Mouse (Mus musculus): ENCODE measurements around the gene Mrnip. TPM values are rescaled to one million over a fixed set of nuclear protein-coding genes. Genes with fewer than 3 reads are reported as not detected.
A peak's percentile ranks its signal among the peaks of the same experiment; 100 is the strongest.
"Not testable (repeated sequence)": the region's sequence is repeated elsewhere in the genome, so short reads cannot be mapped to it uniquely, and the experiment has no call there.

Gene Mrnip
- polyA plus RNA-seq (2012; rRNA removed) = 30.4 and 39.1 TPM in 2 replicates

DNA sequence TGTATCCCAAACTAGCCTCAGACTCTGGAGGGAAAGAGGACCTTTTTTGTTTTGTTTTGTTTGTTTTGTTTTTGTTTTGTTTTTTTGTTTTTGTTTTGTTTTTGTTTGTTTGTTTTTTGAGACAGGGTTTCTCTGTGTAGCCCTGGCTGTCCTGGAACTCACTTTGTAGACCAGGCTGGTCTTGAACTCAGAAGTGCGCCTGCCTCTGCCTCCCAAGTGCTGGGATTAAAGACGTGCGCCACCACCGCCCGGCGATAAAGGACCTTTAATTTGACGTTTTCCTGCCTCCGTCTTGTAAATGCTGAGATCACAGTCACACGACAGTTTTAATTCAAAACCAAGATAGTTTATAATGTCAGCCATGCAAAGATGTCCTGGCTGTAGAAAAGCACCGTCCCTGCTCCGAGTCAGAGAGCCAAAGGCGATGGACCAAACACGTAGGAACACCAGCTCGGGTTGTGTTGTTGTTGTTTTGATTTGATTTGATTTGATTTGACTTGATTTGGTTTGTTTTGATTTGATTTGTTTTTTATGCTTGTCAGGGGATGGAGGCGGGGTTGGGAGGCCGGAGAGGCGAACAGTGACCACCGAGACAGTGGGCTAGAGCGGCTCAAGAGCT is at the start of gene Mrnip:
Gene Mrnip (plus strand): TSS at position 334 of the 619 bp plus-strand sequence.
- not testable (repeated sequence) for H3K4me1 ChIP-seq (ENCODE audit: control insufficient read depth, insufficient read depth, low read length); H3K27me3 ChIP-seq (ENCODE audit: control insufficient read depth, insufficient read depth, low read length); H3K36me3 ChIP-seq (ENCODE audit: control insufficient read depth, insufficient read depth, low read length)
- H3K4me3 ChIP-seq (ENCODE audit: control insufficient read depth, low read depth, low read length) = peak within 1 kb of the TSS; percentile 91
- H3K27ac ChIP-seq (ENCODE audit: control insufficient read depth, insufficient read depth, low read depth, low read length) = peak within 1 kb of the TSS; percentile 73

DNA sequence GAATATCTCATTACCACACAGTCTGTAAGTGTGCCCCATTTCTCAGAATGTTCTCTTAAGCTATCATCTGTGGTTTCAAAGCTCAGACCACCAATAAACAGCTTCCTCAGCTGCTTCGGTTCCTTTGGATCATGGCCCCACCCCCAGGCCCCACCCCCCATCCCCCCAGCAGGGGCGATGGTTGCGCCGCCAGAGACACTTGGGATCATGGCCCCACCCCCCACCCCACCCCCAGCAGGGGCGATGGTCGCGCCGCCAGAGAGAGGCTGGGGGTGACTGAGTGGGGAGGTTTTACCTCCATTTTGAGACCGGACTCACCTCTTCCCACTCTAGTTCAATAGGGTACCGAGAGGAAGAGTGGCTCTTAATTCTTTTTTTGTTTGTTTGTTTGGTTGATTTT is 46.5 kb upstream of the Mrnip start:
- H3K4me3 ChIP-seq (ENCODE audit: control insufficient read depth, low read depth, low read length) = no peak overlapping the region
- H3K36me3 ChIP-seq (ENCODE audit: control insufficient read depth, insufficient read depth, low read length) = no peaks in the 10 kb centered on the region
- no peak for TF ChIP-seq CTCF (IDR thresholded peaks at IDR 0.05; ENCODE audit: control insufficient read depth, insufficient read depth, insufficient replicate concordance, low read depth, low read length)
- TF ChIP-seq POLR2A (IDR thresholded peaks at IDR 0.05; ENCODE audit: control insufficient read depth, low read depth, low read length) = no peak
- H3K4me1 ChIP-seq (ENCODE audit: control insufficient read depth, insufficient read depth, low read length) = peaks cover 10% of the 10 kb centered on the region
- no peaks in the 10 kb centered on the region for H3K27me3 ChIP-seq (ENCODE audit: control insufficient read depth, insufficient read depth, low read length)
- no peak overlapping the region for H3K27ac ChIP-seq (ENCODE audit: control insufficient read depth, insufficient read depth, low read depth, low read length)

- peak; percentile 72 for TF ChIP-seq POLR2A (IDR thresholded peaks at IDR 0.05; ENCODE audit: control insufficient read depth, low read depth, low read length)
- peak; percentile 95 for TF ChIP-seq CTCF (IDR thresholded peaks at IDR 0.05; ENCODE audit: control insufficient read depth, insufficient read depth, insufficient replicate concordance, low read depth, low read length)
- no peaks in the 10 kb centered on the region for H3K27me3 ChIP-seq (ENCODE audit: control insufficient read depth, insufficient read depth, low read length)
- peaks cover 10% of the 10 kb centered on the region for H3K4me1 ChIP-seq (ENCODE audit: control insufficient read depth, insufficient read depth, low read length)
- peak within 1 kb of the TSS; percentile 70 for H3K27ac ChIP-seq (ENCODE audit: control insufficient read depth, insufficient read depth, low read depth, low read length)
- H3K36me3 ChIP-seq (ENCODE audit: control insufficient read depth, insufficient read depth, low read length) = no peaks in the 10 kb centered on the region
- peak within 1 kb of the TSS; percentile 84 for H3K4me3 ChIP-seq (ENCODE audit: control insufficient read depth, low read depth, low read length)
Measured at GRCm38 (mm10) chr11:50130811-50131766, 43.2 kb upstream of the Mrnip start, which contains the start of gene Tbc1d9b. Gene Tbc1d9b (plus strand): TSS chr11:50131396.

DNA sequence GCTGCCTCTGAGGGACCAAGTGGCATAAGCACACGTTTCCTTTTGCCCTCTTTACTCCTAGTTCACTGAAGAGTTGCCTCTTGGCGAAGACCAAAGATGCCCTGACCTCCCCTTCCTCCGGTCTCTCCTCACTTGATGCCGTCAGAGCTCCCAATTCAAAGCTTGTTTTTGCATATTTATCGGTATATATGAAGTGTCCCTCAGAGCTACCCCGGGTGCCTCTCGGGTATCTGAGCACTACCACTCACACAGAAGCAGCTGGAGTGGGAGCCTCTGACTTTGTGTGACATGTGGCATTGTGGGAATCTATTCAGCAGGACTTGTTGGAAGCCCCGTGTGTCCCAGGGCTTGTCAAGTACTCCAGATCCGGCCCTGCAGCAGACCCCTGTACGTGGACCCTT is 42.4 kb upstream of the Mrnip start:
- Histone ChIP-seq H3K4me3 (ENCODE audit: control insufficient read depth, low read depth, low read length) (peak overlapping the region; percentile 84), H3K27ac (ENCODE audit: control insufficient read depth, insufficient read depth, low read depth, low read length) (peak overlapping the region; percentile 70), H3K36me3 (ENCODE audit: control insufficient read depth, insufficient read depth, low read length) (no peaks in the 10 kb centered on the region), H3K4me1 (ENCODE audit: control insufficient read depth, insufficient read depth, low read length) (peaks cover 10% of the 10 kb centered on the region), H3K27me3 (ENCODE audit: control insufficient read depth, insufficient read depth, low read length) (no peaks in the 10 kb centered on the region)
- TF ChIP-seq POLR2A (IDR thresholded peaks at IDR 0.05; ENCODE audit: control insufficient read depth, low read depth, low read length) = no peak
- TF ChIP-seq CTCF (IDR thresholded peaks at IDR 0.05; ENCODE audit: control insufficient read depth, insufficient read depth, insufficient replicate concordance, low read depth, low read length) = no peak

GRCm38 (mm10) chr11:50132265-50132664 is 42.0 kb upstream of the Mrnip start:
- peak overlapping the region; percentile 70 for H3K27ac ChIP-seq (ENCODE audit: control insufficient read depth, insufficient read depth, low read depth, low read length)
- no peak overlapping the region; the same call in 1 of the 2 replicates for H3K4me3 ChIP-seq (ENCODE audit: control insufficient read depth, low read depth, low read length)

DNA sequence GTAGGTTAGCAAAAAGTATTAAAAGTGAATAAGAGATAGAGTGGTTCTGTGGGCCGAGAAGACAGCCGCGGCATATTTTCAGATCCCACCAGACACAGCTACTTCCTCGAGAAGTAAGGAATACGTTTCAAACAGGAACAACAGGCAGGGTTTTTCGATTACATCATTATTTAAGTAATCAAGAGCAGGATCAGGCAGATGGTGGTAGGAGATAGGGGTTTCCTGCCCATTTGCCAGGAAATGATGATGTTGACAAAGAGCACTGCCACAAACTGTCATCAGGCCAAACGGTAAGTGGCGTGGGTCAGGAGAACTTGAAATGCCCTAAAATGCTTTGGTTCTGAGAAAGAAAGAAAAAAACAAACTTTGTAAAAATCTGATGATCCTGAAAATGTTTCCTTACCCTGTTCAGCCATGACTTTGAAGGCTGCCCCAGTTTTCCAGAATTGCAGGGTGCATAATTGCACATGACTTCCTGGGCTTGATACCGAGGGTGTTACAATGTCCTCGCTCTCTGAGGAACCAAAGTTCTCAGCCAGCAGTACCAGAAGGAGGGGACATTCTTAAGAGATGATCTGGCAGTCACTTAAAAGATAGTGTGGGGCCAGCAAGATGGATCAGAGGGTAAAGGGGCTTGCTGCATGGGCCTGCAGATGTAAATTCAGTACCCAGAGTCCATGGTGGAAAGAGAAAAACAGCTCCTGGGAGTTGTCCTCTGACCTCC is 39.9 kb upstream of the Mrnip start:
- H3K27ac ChIP-seq (ENCODE audit: control insufficient read depth, insufficient read depth, low read depth, low read length) = no peak overlapping the region
- H3K4me1 ChIP-seq (ENCODE audit: control insufficient read depth, insufficient read depth, low read length) = peaks cover 10% of the 10 kb centered on the region
- H3K4me3 ChIP-seq (ENCODE audit: control insufficient read depth, low read depth, low read length) = no peak overlapping the region
- no peaks in the 10 kb centered on the region for H3K36me3 ChIP-seq (ENCODE audit: control insufficient read depth, insufficient read depth, low read length)
- no peak for TF ChIP-seq POLR2A (IDR thresholded peaks at IDR 0.05; ENCODE audit: control insufficient read depth, low read depth, low read length)
- no peak for TF ChIP-seq CTCF (IDR thresholded peaks at IDR 0.05; ENCODE audit: control insufficient read depth, insufficient read depth, insufficient replicate concordance, low read depth, low read length)
- no peaks in the 10 kb centered on the region for H3K27me3 ChIP-seq (ENCODE audit: control insufficient read depth, insufficient read depth, low read length)

More at GRCm38 (mm10) chr11:50132265-50132664, 42.0 kb upstream of the Mrnip start:
- no peak for TF ChIP-seq CTCF (IDR thresholded peaks at IDR 0.05; ENCODE audit: control insufficient read depth, insufficient read depth, insufficient replicate concordance, low read depth, low read length)
- no peak for TF ChIP-seq POLR2A (IDR thresholded peaks at IDR 0.05; ENCODE audit: control insufficient read depth, low read depth, low read length)
- Histone ChIP-seq H3K36me3 (ENCODE audit: control insufficient read depth, insufficient read depth, low read length) (no peaks in the 10 kb centered on the region), H3K4me1 (ENCODE audit: control insufficient read depth, insufficient read depth, low read length) (peaks cover 10% of the 10 kb centered on the region), H3K27me3 (ENCODE audit: control insufficient read depth, insufficient read depth, low read length) (no peaks in the 10 kb centered on the region)

Measured in testis, adult 2 months (tissue).